Mouse (Mus musculus) spleen, adult 2 months (tissue): ENCODE data around the gene Chac1.

Source experiments
- CTCF ChIP-seq: fragments of 200-500 bp; IDR thresholded peaks from 2 replicates; pipeline ENCODE4 v1.5.1; 2011; ENCODE audit warnings: mild to moderate bottlenecking, inconsistent platforms; ENCODE audit not compliant: insufficient read depth, insufficient read length, insufficient replicate concordance; ENCODE audit errors: extremely low read depth
- POLR2A ChIP-seq: fragments of 200-500 bp; IDR thresholded peaks from 2 replicates; pipeline ENCODE4 v1.6.1; 2011; ENCODE audit warnings: low read depth, low read length, inconsistent platforms

GRCm38 (mm10) chr2:119336002-119336401, 15.0 kb upstream of the Chac1 start:
- TF ChIP-seq POLR2A (no peak), CTCF (no peak)
